Mouse (Mus musculus) c-Kit-positive CD71-positive TER-119-positive erythroid progenitor cells, embryonic 14.5 days (primary cell): ENCODE measurements around the gene Prkce.

Experiments
- DNase-seq: peaks from one replicate; pipeline ENCODE4 v3.0.0-alpha.2; 2013; ENCODE audit warnings: low spot score

Gene Prkce

DNA sequence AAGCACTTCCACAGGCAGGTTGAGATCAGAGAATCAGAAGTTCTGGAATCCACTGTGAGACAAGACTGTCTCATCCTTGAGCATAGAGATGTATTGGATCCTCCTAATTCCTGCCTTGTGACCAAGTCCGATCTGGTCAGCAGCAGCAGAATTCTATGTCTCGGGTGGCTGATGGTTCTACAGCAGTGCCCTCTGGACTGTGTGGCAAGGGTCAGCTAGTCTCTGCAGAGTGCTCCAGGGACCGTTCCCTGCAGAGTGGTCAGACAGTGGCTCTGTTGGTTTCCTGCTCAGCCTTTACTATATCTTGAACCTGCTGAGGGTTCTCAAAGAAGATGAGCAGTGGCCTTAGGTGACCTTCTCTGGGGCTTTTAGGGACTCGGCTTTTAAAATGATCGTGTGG lies 355.1 kb downstream of the Prkce start:
- no peak for DNase-seq

DNA sequence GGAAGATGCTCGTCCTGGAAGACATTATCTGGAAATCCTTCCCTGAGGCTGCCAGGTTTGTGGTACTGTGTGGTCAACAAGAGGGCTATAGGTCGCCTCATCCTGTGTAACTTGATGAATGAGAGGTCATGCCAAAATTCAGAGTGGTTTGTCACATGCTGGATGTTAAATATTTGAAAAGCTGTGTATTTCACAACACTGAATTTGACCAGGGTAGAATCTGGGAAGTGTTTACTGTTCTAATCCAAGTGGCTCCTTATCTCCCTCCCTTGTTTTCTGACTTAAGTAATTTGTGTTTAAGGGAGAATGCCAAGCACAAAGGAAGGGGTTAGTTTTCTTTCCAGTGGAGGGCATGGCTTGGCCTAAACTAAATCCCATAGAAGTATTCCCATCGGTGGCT lies 355.8 kb downstream of the Prkce start:
- no peak for DNase-seq

DNA sequence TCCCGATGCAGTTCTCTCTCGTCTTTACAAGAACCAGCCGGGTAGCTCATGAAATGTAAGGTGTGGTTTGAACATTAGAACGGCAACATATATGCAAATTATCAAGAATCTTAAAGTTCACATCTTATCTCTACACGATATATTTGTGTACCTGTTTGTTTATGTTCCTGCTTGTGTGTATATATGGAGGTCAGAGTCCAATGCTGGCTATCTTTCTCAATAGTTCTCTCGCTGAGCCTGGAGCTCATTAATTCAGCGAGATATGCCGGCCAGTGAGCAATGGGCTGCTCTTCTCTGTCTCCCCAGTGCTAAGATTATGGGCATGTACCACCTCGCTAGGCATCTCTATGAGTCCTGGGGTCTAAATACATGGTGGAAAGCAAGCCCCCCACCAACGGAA lies 356.3 kb downstream of the Prkce start:
- no peak for DNase-seq

DNA sequence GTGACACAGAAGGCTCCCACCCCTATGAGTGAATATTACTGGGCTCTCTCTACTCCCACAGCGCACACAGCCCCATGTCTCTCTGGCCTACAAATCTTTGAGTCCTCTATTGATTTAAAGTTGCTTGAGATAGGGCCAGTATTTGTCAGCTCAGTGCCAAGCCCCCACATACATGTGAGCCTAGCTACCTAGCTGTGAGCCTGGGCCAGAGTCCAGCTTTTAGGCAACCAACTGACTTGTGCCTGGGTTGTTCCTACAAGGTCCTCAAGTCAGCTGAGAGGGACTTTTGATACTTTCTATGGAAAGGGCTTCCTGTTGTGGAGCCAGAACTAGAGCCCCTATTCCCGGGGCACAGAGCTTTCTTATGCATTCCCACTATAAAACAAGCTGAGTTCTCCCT lies 357.5 kb downstream of the Prkce start:
- DNase-seq, result no peak

DNA sequence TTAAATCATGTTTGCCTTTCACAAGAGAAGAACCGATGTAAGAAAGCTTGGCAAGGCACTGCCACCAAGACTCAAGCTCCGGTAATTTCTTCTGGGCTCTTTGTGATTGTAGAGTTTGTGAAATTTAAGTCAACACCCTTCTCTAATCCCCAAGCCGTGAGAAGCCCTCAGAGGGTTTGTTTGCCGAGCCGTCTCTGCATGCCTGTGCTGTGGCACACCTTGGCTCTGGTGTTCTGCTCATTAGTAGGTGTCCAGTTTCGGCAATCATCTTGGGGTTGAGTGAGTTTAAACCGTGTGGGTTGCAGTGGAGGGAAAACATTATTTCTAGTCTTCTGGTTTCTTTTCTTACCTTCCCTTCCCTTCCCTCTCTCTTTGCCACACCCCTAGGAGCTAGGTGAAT lies 358.4 kb downstream of the Prkce start:
- no peak for DNase-seq

DNA sequence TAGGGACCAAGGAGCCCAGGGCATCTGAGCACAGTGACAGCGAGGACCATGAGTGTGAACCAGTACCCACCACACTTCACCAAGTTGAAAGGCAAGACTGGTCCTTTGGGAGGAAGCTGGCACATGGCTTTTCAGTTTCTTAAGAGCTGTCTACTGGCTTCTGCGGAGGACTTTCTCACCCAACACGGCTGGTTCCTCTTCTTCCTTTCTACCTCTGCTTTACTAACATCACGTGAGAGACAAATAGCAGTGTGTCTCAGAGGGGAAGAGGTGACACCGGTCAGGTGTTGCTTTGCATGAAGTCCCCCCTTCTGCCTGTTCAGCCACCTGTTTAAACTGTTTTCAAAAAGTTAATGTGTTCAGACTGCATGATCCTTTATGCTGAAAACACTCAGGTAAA lies 359.7 kb downstream of the Prkce start:
- DNase-seq, result no peak

DNA sequence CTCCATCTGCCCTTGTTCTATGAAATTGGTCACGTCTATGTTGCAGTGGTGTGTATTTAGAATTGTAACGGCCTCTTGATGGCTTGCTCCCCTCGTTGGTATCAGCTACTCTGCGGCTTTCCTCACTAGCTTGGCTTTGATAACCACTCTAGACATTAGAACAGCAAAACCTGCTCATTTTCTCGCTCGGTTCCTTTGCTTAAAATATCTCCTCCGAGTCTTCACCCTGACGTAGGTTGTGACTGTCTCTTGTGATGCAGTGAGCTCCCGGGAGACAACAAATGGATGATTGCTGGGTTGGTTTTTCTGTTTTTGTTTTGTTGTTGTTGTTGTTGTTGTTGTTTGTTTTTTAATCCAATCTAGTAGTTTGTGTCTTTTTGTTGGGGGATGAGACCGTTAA lies 361.4 kb downstream of the Prkce start:
- DNase-seq, result no peak

DNA sequence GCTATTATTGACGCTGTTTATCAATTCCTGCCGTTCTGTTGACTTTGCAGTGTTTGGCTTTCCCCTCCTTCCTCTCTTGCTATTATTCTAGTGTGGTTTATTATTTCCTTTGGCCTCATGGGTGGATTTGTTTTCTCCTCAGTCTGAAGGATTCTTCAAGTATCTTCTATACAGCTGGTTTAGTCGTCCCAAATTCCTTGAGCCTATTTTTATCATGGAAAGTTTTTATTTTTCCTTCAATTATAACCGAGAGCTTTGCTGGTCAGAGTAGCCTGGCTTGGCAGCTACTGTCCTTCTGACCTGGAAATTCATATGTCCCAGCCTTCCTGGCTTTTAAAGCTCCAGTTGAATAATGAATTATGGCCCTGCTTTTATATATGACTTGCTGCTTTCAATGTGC lies 361.8 kb downstream of the Prkce start:
- DNase-seq, result no peak

DNA sequence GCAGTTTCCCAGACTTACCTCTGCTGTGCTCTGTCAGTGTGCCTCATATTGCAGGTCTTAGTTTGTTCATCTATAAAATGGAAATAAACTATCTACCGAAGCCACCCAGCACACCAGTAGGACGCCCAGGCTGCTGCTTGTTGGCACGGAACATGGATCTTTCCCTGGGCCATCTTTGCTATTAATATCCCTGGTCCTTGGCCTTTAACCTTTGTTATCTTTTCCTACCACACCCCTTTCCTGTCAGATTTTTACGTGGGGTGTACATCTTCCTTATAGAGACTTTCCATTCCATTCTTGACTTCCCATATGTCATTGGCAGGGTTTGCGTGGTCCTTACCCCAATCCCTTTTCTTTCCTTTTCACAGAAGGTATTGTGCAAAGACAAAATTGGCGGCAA lies 363.6 kb downstream of the Prkce start:
- no peak for DNase-seq

DNA sequence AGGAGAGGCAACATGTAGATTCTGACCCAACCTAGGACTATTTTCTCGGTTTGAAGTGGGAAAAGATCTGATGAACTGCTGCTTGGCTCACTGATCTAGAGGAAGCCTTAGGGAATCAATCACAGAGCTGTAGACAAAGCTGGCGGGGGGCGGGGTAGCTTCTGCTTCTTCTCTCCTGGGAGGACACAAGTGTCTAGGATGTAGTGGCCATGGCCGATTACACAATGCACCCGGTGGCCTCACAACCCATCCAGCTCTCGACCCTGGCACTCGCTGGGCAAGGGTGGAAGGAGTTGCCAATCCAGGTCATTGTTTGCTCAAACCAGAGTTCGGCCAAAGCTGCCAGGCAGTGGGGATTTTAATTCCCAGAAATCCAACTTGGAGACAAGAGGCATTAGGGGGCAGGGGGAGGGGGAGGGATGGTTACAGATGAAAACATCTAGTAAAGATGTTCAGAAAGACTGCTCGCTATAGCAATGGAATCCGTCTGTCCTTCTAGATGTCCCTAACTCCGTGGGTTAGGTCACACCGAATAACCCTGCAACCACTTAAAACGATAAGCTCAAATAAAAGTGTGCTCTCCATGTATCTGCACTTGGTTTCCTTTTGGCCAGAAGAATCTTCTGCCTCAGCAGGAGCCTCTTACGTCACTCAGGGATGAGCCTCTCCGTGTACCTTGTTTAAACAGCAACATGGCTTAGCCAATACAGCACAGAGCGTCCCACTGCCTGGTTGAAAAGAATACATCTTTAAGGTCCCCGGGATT lies 365.4 kb downstream of the Prkce start:
- no peak for DNase-seq

DNA sequence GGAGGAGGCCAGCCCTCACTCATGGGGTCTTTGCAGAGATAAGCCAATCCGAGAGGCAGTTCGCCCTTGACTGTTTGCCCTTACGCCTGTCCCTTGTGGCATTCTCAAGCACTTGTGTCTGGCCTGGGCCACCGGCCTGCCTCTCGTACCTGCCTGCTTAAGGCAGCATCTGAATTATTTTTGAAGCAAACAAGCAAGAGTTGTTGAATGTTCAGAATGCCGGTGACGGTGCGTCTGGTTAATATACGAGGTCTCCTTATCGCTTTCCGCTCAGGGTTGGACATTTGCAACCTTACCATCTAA lies 365.9 kb downstream of the Prkce start:
- DNase-seq, result no peak

DNA sequence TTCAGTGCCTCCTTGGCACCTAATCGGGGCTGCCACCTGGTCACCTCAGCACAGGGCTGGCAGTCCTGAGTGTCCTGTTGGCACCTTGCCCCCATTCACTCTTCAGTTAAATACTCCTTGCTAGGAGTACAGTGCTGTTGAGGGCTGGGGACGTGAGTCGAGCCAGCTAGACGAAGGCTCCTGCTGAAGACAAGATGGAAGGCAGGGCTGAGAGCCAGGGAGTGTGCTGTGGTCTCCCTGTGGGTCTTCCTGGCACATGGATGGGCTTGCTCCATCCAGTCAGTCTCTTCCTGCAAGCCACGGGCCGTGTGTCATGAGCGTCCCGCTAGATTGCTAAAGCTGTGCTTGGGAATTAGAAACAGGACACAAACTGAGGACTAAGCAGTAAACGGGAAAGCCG lies 367.5 kb downstream of the Prkce start:
- DNase-seq, result no peak

DNA sequence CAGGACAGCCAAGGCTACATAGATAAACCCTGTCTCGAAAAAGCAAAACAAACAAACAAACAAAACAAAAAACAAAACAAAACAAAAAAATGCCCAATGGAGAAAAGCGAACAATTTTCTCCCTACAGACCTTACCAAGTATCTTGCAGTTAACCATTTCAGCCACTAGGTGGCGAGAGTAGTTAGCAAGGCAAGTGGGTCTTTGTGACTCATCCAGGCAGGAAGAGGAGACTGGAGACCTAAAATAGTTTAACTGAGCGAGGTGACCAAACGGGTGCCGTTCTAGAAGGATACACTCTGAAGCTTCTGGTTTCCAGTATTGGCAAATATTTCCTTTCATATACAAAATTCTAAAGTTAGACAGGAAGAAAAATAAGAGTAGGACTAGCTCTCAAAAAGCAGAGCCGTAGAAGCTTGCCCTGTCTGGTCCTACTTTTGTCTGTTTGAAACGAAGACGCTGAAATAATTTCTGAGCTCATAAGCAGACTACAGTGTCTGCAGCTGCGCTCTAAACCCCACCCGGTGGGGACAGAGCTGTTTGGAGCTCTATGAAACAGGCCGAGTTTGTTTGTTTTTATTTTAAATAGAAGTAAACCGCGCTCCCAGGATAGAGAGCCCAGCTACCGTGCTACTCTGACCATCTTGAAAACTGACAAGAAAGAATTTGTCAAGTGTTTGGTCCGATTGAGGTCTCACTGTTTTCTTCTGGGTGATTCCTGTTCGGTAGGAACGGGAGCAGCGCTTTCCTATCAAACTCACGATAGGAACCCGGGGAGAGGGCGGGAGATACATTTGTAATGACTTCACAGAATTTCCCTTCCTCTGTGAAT lies 368.5 kb downstream of the Prkce start:
- peak; percentile 65 for DNase-seq

DNA sequence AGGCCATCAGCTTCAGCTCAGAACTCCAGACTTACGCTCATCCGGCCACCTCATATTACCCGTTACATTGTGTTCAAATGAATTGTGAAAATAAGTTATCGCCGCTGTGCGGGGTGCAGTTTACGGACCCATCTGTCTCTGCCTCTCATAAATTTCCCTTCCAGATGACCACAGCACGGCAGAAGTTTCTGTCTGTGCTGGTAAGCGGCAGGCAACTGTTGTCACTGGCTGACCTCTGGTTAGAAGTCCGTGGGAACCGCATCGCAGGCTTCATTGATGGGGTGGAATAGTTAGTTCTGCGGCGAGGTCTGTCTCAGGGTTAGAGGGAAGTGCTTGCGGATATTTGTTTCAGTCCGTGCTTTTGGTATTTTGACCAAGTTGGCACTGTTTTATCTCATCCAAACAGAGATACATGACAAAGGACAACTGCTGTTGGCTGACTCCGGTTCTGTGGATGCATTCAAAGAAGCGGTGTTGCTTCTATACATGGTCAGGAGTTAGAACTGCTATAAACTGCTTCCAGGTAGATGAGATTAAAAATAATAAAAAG lies 372.4 kb downstream of the Prkce start:
- no peak for DNase-seq

DNA sequence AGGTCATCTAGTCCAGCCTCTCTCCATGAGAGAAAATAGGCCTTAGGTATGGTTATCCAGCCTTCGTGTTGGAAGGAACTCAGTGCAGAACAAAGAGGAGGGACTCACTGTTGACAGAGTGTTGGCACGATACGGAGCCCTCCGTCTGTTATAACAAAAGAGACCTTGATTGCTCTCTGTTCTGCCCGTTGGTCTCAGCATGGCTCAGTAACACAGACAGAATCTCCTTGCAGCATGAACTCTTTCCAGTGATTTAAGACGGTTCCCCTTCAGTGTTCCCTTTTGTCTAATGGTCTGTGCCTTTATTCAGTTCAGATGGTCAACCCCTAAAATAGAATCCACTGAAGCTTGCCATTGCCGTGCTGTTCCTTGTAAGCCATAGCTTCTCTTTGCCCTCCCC lies 378.9 kb downstream of the Prkce start:
- DNase-seq, result no peak

DNA sequence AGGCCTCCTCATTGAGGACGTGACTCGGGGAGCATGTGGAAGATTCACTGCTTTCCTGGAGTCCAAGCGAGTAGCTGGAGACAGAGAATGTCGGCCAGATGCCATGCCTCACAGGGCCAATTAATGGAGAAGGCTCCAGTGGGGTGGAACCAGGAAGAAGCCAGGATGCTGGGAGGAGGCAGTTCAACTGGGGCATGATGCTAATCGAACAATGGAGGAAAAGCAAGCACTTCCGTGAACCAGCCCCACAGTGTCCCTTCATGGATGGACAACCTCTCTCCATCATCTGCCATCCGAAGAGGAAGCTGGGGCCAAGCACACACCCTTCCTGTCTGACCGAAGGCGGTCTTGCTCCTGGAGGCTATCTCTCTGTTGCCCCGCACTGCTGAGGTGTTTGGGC lies 381.5 kb downstream of the Prkce start:
- DNase-seq, result no peak

DNA sequence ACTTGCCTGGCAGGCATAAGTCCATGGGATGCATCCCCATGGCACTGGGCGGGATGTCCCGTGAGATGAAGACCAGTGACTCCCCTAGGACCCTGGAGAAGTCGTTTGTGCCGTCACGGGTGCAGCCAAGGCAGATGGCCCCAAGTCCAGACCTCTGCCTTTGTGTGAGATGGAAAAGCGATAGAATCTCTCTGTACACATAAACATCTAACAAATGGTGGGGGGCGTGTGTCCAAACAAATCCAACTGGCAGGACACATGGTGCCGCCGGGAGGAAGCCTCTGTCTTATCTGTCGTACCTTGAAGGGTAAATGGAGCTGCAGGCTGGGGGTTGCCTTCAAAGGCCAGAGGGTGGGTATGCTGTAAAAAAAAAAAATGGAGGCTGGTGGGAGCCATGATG lies 384.0 kb downstream of the Prkce start:
- no peak for DNase-seq

DNA sequence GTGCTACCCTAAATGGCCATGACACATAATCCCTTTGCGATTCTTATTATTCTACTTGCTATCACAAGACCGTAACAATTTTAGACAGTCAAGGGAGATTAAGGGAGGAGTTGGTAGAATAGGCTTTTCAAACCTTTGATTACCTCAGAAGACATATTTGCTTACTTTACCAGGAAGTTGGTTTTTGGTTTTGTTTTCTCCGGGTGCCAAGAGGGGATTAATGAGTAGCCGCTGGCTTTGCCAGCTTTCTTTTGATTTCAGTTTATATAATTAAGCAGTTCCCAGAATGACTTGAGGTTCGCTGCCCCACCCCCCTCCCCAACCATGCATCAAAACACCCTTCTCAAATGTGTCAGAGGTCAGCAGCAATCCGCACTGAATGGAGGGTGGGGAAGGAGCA lies 384.4 kb downstream of the Prkce start:
- no peak for DNase-seq

DNA sequence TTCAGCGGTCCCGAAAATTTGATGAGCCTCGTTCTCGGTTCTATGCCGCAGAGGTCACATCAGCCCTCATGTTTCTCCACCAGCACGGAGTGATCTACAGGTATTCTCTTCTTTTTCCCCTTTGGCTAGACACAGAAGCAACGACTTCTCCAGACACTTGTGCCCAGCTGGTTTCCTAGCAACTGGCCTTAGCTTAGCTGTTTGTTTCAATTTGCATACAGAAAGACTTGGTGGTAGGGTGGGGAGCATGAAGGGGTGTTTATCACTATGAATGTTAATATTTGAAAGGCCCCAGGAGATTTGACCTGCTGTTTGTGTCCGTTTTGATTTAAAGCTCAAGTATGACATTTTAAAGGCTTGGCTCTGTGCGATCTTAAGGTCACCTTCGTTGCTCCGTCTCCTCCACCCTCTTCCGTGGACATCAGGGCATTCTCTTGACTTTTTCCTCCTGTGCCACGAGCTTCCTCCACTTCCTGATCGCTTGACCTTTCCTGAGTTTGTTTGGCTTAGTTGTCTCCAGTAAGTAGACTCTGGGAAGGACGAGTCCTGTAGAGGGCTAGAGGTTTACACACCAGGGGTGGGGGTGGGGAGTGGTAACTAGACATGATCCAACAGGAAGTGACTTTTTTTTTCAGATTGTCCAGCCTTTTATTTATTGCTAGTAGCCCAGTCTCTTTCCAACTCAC lies 391.8 kb downstream of the Prkce start:
- no peak for DNase-seq

DNA sequence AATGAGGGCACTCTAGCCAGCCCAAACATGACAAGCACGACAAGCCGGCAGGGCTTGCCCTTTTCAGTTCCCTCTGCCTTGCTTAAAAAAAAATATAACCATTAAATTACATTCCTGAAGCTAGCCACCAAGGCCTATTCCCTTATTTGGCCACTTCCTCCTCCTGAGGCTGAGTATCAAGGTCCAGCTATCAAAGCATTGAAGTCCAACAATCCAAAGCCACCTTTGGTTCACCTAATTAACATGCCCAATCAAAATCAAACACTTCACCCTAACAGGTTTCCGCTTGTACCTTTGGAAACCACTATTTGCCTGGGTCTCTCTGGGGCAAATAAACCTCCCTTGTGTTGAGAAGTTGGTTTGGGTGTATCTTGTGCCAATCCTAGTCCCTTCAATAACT lies 392.9 kb downstream of the Prkce start:
- no peak for DNase-seq

DNA sequence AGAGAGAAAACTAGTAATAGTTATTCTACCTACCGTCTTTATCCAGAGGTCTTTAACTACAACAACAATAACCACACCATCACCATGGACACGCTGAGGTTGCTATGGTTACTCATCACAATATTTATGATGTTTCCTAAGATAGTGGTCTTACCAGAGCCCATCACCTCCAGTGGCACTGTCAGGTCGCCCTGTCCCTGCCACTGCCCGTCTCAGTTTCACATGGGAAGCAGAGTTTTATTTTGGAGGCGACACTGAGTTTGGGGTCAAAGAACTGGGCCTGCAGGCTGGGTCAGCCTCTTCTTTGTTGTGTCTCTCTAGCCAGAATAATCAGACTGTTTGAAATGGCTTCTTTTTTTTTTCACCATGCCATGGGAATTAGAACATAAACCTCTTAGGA lies 402.9 kb downstream of the Prkce start:
- DNase-seq, result no peak

DNA sequence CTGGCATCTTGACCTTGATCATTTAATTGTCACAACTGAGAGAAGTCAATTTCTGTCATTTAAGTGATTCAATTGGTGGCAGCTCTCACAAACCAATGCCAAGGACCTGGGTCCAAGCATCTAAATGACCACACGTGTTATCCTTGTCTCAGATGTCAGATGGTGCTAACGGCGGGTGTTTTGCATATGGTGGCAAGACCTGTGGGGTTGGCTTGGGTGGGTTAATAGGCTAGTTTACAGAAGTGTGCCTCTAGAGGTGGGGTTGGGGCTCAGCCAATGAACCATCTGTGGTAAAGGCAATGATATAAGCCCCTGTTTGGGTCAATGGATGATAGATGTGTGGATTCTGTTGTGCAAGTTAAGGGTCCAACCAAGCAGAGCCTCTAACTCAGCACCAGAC lies 403.7 kb downstream of the Prkce start:
- DNase-seq, result no peak

DNA sequence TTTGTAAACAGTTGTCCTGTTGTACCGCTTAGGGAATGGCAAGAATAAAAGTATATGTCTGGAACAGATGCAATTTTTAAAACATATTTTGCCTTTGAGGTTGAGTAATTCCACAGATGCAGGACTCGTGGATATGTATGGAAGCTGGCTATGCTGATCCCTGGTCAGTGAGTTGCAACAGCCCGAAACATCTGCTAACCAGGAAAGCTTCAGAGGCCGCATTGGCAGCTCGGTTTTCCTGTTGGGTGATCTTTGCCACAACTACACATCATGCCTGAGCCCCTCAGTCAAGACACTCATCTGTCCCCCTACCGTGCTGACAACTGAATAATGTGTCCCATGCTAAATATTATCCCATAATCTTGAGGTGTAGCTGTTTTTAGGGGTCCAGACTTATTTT lies 404.6 kb downstream of the Prkce start:
- DNase-seq, result no peak
